Mouse (Mus musculus): ENCODE measurements around the gene Gm4907. TPM values are rescaled to one million over a fixed set of nuclear protein-coding genes. Genes with fewer than 3 reads are reported as not detected.

The Gm4907 gene
- 0.40 TPM for polyA plus RNA-seq (2014; fragmentation: Illumina TruSeq; extraction: RNeasy Lipid Tissue Mini Kit (QIAGEN cat#74804))

DNA sequence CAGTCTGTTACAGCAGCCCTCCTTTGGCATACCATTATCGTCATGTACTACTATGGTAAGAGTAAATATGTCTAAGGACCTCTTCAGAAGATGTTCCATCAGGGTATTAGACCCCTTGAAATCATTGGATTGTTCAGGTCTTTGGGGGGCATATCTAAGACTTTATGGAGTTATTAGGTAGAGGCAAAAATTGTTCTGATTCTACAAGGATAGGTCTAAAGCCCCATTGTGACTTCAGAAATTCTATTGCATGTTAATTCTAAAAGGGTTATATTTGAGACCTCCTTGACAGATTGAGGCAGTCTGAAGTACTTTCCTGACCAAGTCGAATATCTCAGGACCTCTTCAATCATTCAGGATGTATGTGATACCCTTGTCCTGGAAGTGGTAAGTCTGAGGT, at the start of gene Gm4907:
Gene Gm4907, plus strand, starts transcription at position 301 of the 400 bp plus-strand sequence.

Other genes starting within 250 kb of the Gm4907 start
- gene Wdr44, start 189.5 kb upstream of the Gm4907 start, polyA plus RNA-seq (2014; fragmentation: Illumina TruSeq; extraction: RNeasy Lipid Tissue Mini Kit (QIAGEN cat#74804)), result 34.4 TPM
- gene Gm4985, start 76.4 kb downstream of the Gm4907 start, polyA plus RNA-seq (2014; fragmentation: Illumina TruSeq; extraction: RNeasy Lipid Tissue Mini Kit (QIAGEN cat#74804)), result 0.91 TPM

All from ovary, adult 10 weeks (tissue).